Mouse (Mus musculus): ENCODE data around the gene Dbndd2. TPM values are rescaled to one million over a fixed set of nuclear protein-coding genes. Genes with fewer than 3 reads are reported as not detected.

The Dbndd2 gene
- polyA plus RNA-seq, 1 experiment from 2014 or later: 4.5 TPM

DNA sequence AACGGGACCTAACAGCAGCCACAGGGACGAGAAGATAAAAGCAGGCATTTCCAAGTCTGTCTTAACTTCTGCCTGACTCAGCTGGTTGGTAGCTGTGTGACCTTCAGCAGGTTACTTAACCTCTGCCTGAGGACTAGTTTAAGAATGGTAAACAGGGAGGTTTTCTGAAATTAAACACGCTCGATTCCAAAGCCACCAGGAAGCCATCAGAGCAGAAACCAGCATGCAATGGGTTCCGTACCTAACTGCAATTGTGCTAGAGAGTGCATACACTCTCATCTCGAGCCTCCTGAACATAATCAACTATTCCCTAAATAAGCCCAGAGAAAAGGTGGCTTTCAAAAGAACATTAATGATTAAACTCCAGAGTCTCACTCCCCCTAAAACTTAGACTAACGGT, 44.2 kb upstream of the Dbndd2 start:
- ATAC-seq (ENCODE audit: insufficient read depth, low FRiP score, low TSS enrichment): no peak
- 27% methylated on average over 7 of the region's 7 CpGs for WGBS
- no peak for DNase-seq (ENCODE audit: low spot score)
- no peaks in the 10 kb centered on the region for H3K36me3 ChIP-seq (ENCODE audit: control insufficient read depth, insufficient read depth, low read length)
- H3K9me3 ChIP-seq (ENCODE audit: control insufficient read depth, low read length): no peaks in the 10 kb centered on the region
- no peak overlapping the region for H3K27ac ChIP-seq (ENCODE audit: low read depth, low read length)
- peaks cover 3% of the 10 kb centered on the region for H3K27me3 ChIP-seq (ENCODE audit: control insufficient read depth, insufficient read depth, low read length)
- H3K4me3 ChIP-seq (ENCODE audit: low read depth, low read length): no peak overlapping the region
- H3K9ac ChIP-seq (ENCODE audit: low read length): 0 out of 2 replicates have a peak overlapping the region, but pooled peaks have one; percentile 56
- H3K4me2 ChIP-seq (ENCODE audit: low read depth): peak overlapping the region; percentile 84; the same call in 1 of the 2 replicates
- H3K4me1 ChIP-seq (ENCODE audit: control insufficient read depth, insufficient read depth, low read length): peaks cover 6% of the 10 kb centered on the region; the same call in 1 of the 2 replicates

- H3K36me3 ChIP-seq (ENCODE audit: control insufficient read depth, insufficient read depth, low read length): no peaks in the 10 kb centered on the region
- WGBS: 2% methylated on average over 29 of the region's 29 CpGs
- DNase-seq (ENCODE audit: low spot score) (no peak), ATAC-seq (ENCODE audit: insufficient read depth, low FRiP score, low TSS enrichment) (peak; percentile 45)
- H3K27me3 ChIP-seq (ENCODE audit: control insufficient read depth, insufficient read depth, low read length): peaks cover 3% of the 10 kb centered on the region
- H3K27ac ChIP-seq (ENCODE audit: low read depth, low read length): no peak overlapping the region
- no peaks in the 10 kb centered on the region for H3K9me3 ChIP-seq (ENCODE audit: control insufficient read depth, low read length)
- H3K4me1 ChIP-seq (ENCODE audit: control insufficient read depth, insufficient read depth, low read length): peaks cover 6% of the 10 kb centered on the region; the same call in 1 of the 2 replicates
- peak overlapping the region; percentile 56 for H3K9ac ChIP-seq (ENCODE audit: low read length)
- H3K4me3 ChIP-seq (ENCODE audit: low read depth, low read length): peak overlapping the region; percentile 47
- H3K4me2 ChIP-seq (ENCODE audit: low read depth): peak overlapping the region; percentile 84
Measured at GRCm38 (mm10) chr2:164442315-164443050, 43.4 kb upstream of the Dbndd2 start.

DNA sequence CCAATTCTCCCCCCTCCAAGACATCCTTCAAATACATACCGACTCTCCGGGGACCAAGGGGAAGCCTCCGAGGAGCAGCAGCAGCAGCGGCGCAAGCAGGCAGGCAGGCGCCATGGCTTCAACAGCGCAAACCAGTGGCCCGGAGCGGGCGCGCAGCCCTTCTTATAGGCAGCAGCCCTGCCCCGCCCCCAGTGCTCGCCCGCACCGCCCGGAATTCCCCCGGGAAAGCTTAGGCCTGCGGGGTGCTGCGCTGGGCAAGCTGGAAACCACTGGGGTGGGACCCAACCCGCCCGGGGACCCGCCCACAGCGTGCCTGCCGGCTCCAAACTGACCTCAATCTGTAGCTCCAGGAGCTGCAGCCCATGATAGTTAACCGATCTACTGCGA, 42.9 kb upstream of the Dbndd2 start:
- peaks cover 3% of the 10 kb centered on the region for H3K27me3 ChIP-seq (ENCODE audit: control insufficient read depth, insufficient read depth, low read length)
- no peaks in the 10 kb centered on the region for H3K36me3 ChIP-seq (ENCODE audit: control insufficient read depth, insufficient read depth, low read length)
- DNase-seq (ENCODE audit: low spot score) (peak; percentile 83), ATAC-seq (ENCODE audit: insufficient read depth, low FRiP score, low TSS enrichment) (peak; percentile 91)
- H3K4me1 ChIP-seq (ENCODE audit: control insufficient read depth, insufficient read depth, low read length): peaks cover 6% of the 10 kb centered on the region; the same call in 1 of the 2 replicates
- H3K4me3 ChIP-seq (ENCODE audit: low read depth, low read length): peak overlapping the region; percentile 47
- H3K4me2 ChIP-seq (ENCODE audit: low read depth): peak overlapping the region; percentile 84
- H3K27ac ChIP-seq (ENCODE audit: low read depth, low read length): no peak overlapping the region
- under 1% methylated on average over 26 of the region's 26 CpGs for WGBS
- peak overlapping the region; percentile 56 for H3K9ac ChIP-seq (ENCODE audit: low read length)
- no peaks in the 10 kb centered on the region for H3K9me3 ChIP-seq (ENCODE audit: control insufficient read depth, low read length)

GRCm38 (mm10) chr2:164443460-164444000, 42.4 kb upstream of the Dbndd2 start, which contains the start of gene Sdc4:
TSS of gene Sdc4 (minus strand) at chr2:164443887.
- WGBS: 6% methylated on average over 18 of the region's 18 CpGs
- peak; percentile 43 for ATAC-seq (ENCODE audit: insufficient read depth, low FRiP score, low TSS enrichment)
- peaks cover 6% of the 10 kb centered on the region; the same call in 1 of the 2 replicates for H3K4me1 ChIP-seq (ENCODE audit: control insufficient read depth, insufficient read depth, low read length)
- H3K36me3 ChIP-seq (ENCODE audit: control insufficient read depth, insufficient read depth, low read length): no peaks in the 10 kb centered on the region
- H3K4me3 ChIP-seq (ENCODE audit: low read depth, low read length): peak within 1 kb of the TSS; percentile 47
- peak within 1 kb of the TSS; percentile 84 for H3K4me2 ChIP-seq (ENCODE audit: low read depth)
- H3K9me3 ChIP-seq (ENCODE audit: control insufficient read depth, low read length): no peaks in the 10 kb centered on the region
- H3K27ac ChIP-seq (ENCODE audit: low read depth, low read length): no peak within 1 kb of the TSS
- H3K9ac ChIP-seq (ENCODE audit: low read length): peak within 1 kb of the TSS; percentile 56
- DNase-seq (ENCODE audit: low spot score): peak; percentile 39
- H3K27me3 ChIP-seq (ENCODE audit: control insufficient read depth, insufficient read depth, low read length): peaks cover 3% of the 10 kb centered on the region

- no peak overlapping the region for H3K27ac ChIP-seq (ENCODE audit: low read depth, low read length)
- no peak overlapping the region for H3K4me3 ChIP-seq (ENCODE audit: low read depth, low read length)
- H3K9ac ChIP-seq (ENCODE audit: low read length): no peak overlapping the region
- H3K4me2 ChIP-seq (ENCODE audit: low read depth): no peak overlapping the region
- H3K4me1 ChIP-seq (ENCODE audit: control insufficient read depth, insufficient read depth, low read length): peaks cover 6% of the 10 kb centered on the region; the same call in 1 of the 2 replicates
- WGBS: 79% methylated on average over 2 of the region's 2 CpGs
- peaks cover 3% of the 10 kb centered on the region for H3K27me3 ChIP-seq (ENCODE audit: control insufficient read depth, insufficient read depth, low read length)
- H3K36me3 ChIP-seq (ENCODE audit: control insufficient read depth, insufficient read depth, low read length): no peaks in the 10 kb centered on the region
- ATAC-seq (ENCODE audit: insufficient read depth, low FRiP score, low TSS enrichment) (no peak), DNase-seq (ENCODE audit: low spot score) (no peak)
- no peaks in the 10 kb centered on the region for H3K9me3 ChIP-seq (ENCODE audit: control insufficient read depth, low read length)
Measured at GRCm38 (mm10) chr2:164444701-164445100, 41.2 kb upstream of the Dbndd2 start.

- Histone ChIP-seq H3K27ac (ENCODE audit: low read depth, low read length) (no peak overlapping the region), H3K27me3 (ENCODE audit: control insufficient read depth, insufficient read depth, low read length) (peaks cover 3% of the 10 kb centered on the region), H3K4me2 (ENCODE audit: low read depth) (no peak overlapping the region), H3K4me3 (ENCODE audit: low read depth, low read length) (no peak overlapping the region), H3K9ac (ENCODE audit: low read length) (no peak overlapping the region), H3K9me3 (ENCODE audit: control insufficient read depth, low read length) (no peaks in the 10 kb centered on the region), H3K4me1 (ENCODE audit: control insufficient read depth, insufficient read depth, low read length) (peaks cover 6% of the 10 kb centered on the region; the same call in 1 of the 2 replicates), H3K36me3 (ENCODE audit: control insufficient read depth, insufficient read depth, low read length) (no peaks in the 10 kb centered on the region)
- DNase-seq (ENCODE audit: low spot score): no peak
- WGBS: 88% methylated on average over 3 of the region's 3 CpGs
- no peak for ATAC-seq (ENCODE audit: insufficient read depth, low FRiP score, low TSS enrichment)
Measured at GRCm38 (mm10) chr2:164445399-164446085, 40.4 kb upstream of the Dbndd2 start.

GRCm38 (mm10) chr2:164446086-164446469, 39.8 kb upstream of the Dbndd2 start:
- no peak overlapping the region for H3K4me3 ChIP-seq (ENCODE audit: low read depth, low read length)
- WGBS: 74% methylated on average over 3 of the region's 3 CpGs
- no peaks in the 10 kb centered on the region for H3K36me3 ChIP-seq (ENCODE audit: control insufficient read depth, insufficient read depth, low read length)
- no peak overlapping the region for H3K27ac ChIP-seq (ENCODE audit: low read depth, low read length)
- H3K4me1 ChIP-seq (ENCODE audit: control insufficient read depth, insufficient read depth, low read length): peaks cover 6% of the 10 kb centered on the region; the same call in 1 of the 2 replicates
- no peak overlapping the region for H3K4me2 ChIP-seq (ENCODE audit: low read depth)
- ATAC-seq (ENCODE audit: insufficient read depth, low FRiP score, low TSS enrichment) (no peak), DNase-seq (ENCODE audit: low spot score) (no peak)
- H3K9me3 ChIP-seq (ENCODE audit: control insufficient read depth, low read length): no peaks in the 10 kb centered on the region
- peaks cover 3% of the 10 kb centered on the region for H3K27me3 ChIP-seq (ENCODE audit: control insufficient read depth, insufficient read depth, low read length)
- H3K9ac ChIP-seq (ENCODE audit: low read length): no peak overlapping the region

GRCm38 (mm10) chr2:164448140-164448539, 37.8 kb upstream of the Dbndd2 start:
- Histone ChIP-seq H3K4me3 (ENCODE audit: low read depth, low read length) (no peak overlapping the region), H3K9ac (ENCODE audit: low read length) (no peak overlapping the region), H3K36me3 (ENCODE audit: control insufficient read depth, insufficient read depth, low read length) (no peaks in the 10 kb centered on the region), H3K27ac (ENCODE audit: low read depth, low read length) (no peak overlapping the region), H3K4me1 (ENCODE audit: control insufficient read depth, insufficient read depth, low read length) (no peaks in the 10 kb centered on the region; the same call in 1 of the 2 replicates), H3K4me2 (ENCODE audit: low read depth) (no peak overlapping the region), H3K27me3 (ENCODE audit: control insufficient read depth, insufficient read depth, low read length) (no peaks in the 10 kb centered on the region), H3K9me3 (ENCODE audit: control insufficient read depth, low read length) (no peaks in the 10 kb centered on the region)
- 86% methylated on average over 1 of the region's 1 CpGs for WGBS
- DNase-seq (ENCODE audit: low spot score): no peak
- no peak for ATAC-seq (ENCODE audit: insufficient read depth, low FRiP score, low TSS enrichment)
